Mouse (Mus musculus): Measurements from ENCODE around the gene Ctnnd2. TPM values are rescaled to one million over a fixed set of nuclear protein-coding genes. Genes with fewer than 3 reads are reported as not detected.

The Ctnnd2 gene
- polyA plus RNA-seq, 1 experiment from 2014 or later, result 42.4 TPM

DNA sequence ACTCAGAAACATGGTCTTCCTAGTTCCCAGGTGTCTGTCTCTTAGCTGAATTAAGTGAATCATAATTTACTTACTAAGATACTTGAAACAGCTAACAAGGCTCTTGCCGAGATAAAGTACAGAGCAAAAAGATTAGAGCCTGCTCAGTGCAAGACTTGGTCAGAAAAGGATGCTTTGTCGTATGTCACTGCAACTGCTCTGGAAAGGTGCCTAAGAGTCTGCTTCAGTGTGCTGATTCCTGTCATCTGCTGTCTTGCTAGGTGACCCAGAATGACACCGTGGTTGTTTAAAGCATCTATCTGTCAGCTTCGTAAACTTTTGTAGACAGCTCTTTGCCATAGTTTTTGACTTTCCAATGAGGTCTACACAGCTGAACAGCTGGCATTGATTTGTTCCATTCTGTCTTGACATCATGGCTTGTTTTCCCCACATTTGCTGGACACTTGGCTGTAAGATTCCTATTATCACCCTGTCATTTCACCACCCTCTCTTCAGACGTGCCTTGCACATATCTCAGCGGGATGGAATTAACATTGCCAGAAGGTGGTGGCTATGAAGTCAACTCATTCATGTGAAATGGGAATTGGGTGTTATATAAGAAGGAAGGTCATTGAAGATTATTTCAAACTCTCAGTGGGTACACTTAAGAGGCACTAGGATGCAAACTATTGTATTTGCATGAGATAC, 299.0 kb downstream of the Ctnnd2 start:
- H3K9me3 ChIP-seq (replicated peaks), result no peaks in the 10 kb centered on the region
- ATAC-seq (ENCODE audit: low FRiP score), result no peak
- H3K4me1 ChIP-seq, result no peaks in the 10 kb centered on the region
- H3K27ac ChIP-seq, result no peak overlapping the region
- no peak overlapping the region for H3K4me2 ChIP-seq (replicated peaks)
- H3K9ac ChIP-seq, result no peak overlapping the region
- no peaks in the 10 kb centered on the region for H3K27me3 ChIP-seq
- H3K36me3 ChIP-seq, result no peaks in the 10 kb centered on the region
- WGBS, result 56% methylated on average over 6 of the region's 6 CpGs
- H3K4me3 ChIP-seq, result no peak overlapping the region

GRCm38 (mm10) chr15:30480676-30481075, 308.3 kb downstream of the Ctnnd2 start:
- 82% methylated on average over 15 of the region's 15 CpGs for WGBS
- no peak for ATAC-seq (ENCODE audit: low FRiP score)
- Histone ChIP-seq H3K27me3 (no peaks in the 10 kb centered on the region), H3K9me3 (replicated peaks) (no peaks in the 10 kb centered on the region), H3K4me3 (no peak overlapping the region), H3K4me2 (replicated peaks) (no peak overlapping the region), H3K36me3 (no peaks in the 10 kb centered on the region), H3K4me1 (no peaks in the 10 kb centered on the region), H3K9ac (no peak overlapping the region), H3K27ac (no peak overlapping the region)

GRCm38 (mm10) chr15:30506476-30506875, 334.1 kb downstream of the Ctnnd2 start:
- Histone ChIP-seq H3K27ac (no peak overlapping the region), H3K4me3 (no peak overlapping the region), H3K36me3 (no peaks in the 10 kb centered on the region), H3K27me3 (no peaks in the 10 kb centered on the region), H3K9me3 (replicated peaks) (no peaks in the 10 kb centered on the region), H3K4me1 (0 out of 2 replicates have a peak, but pooled peaks cover 3% of the 10 kb centered on the region), H3K4me2 (replicated peaks) (no peak overlapping the region), H3K9ac (no peak overlapping the region)
- WGBS, result 55% methylated on average over 5 of the region's 5 CpGs
- ATAC-seq (ENCODE audit: low FRiP score), result no peak

GRCm38 (mm10) chr15:30512467-30512866, 340.1 kb downstream of the Ctnnd2 start:
- Histone ChIP-seq H3K36me3 (no peaks in the 10 kb centered on the region), H3K9me3 (replicated peaks) (no peaks in the 10 kb centered on the region), H3K9ac (no peak overlapping the region), H3K27me3 (no peaks in the 10 kb centered on the region), H3K4me3 (no peak overlapping the region), H3K4me2 (replicated peaks) (no peak overlapping the region), H3K4me1 (peaks cover 21% of the 10 kb centered on the region), H3K27ac (peak overlapping the region; percentile 23; the same call in 1 of the 2 replicates)
- no peak for ATAC-seq (ENCODE audit: low FRiP score)
- 64% methylated on average over 3 of the region's 3 CpGs for WGBS

DNA sequence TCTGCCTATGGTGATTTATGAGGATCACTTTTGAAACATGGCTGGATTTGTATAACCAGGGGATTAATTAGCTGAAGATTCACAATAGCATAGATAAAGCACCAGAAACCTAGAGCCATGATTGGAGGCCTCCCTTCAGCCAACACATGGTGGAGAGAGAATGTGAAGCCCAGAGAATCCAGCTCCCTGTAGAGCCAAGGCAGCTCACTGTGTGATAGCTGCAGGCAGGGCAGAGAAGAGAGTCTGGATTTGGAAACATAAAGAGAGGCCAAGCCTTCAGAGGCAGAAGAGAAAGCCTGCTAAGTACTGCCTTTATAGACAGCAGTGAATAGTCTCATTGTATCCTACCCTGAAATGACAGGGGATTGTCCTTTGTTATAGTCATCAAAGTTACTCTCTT, 340.7 kb downstream of the Ctnnd2 start:
- no peak overlapping the region for H3K4me3 ChIP-seq
- H3K27me3 ChIP-seq, result no peaks in the 10 kb centered on the region
- no peaks in the 10 kb centered on the region for H3K9me3 ChIP-seq (replicated peaks)
- H3K36me3 ChIP-seq, result no peaks in the 10 kb centered on the region
- H3K4me2 ChIP-seq (replicated peaks), result no peak overlapping the region
- ATAC-seq (ENCODE audit: low FRiP score), result peak; percentile 34; the same call in 1 of the 2 replicates
- peak overlapping the region; percentile 23; the same call in 1 of the 2 replicates for H3K27ac ChIP-seq
- peaks cover 21% of the 10 kb centered on the region for H3K4me1 ChIP-seq
- no peak overlapping the region for H3K9ac ChIP-seq

DNA sequence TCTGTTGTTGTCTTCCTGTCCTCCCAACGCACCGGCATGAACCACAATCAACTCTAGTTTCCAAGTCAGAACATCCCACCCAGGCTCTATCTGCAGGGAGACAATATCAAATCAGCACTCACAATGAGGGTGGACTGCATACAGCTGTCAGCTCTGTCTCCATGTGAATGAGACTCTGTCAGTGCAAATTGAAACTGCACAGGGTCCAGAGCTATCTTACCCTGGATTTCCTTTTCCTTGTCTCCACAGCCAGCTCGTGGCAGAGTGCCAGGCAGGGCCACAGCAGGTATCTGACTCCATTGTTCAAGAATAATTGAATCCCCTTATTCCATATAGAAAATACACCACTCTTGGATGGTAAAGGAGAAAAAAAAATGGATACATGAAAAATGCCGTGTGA, 343.0 kb downstream of the Ctnnd2 start:
- 52% methylated on average over 4 of the region's 4 CpGs for WGBS
- Histone ChIP-seq H3K9ac (no peak overlapping the region), H3K36me3 (no peaks in the 10 kb centered on the region), H3K9me3 (replicated peaks) (no peaks in the 10 kb centered on the region), H3K4me1 (peaks cover 18% of the 10 kb centered on the region), H3K27ac (no peak overlapping the region), H3K4me3 (no peak overlapping the region), H3K4me2 (replicated peaks) (no peak overlapping the region), H3K27me3 (no peaks in the 10 kb centered on the region)
- 0 out of 2 replicates have a peak, but pooled peaks have one; percentile 36 for ATAC-seq (ENCODE audit: low FRiP score)

- Histone ChIP-seq H3K4me2 (replicated peaks) (no peak overlapping the region), H3K27me3 (no peaks in the 10 kb centered on the region), H3K9ac (no peak overlapping the region), H3K9me3 (replicated peaks) (no peaks in the 10 kb centered on the region), H3K36me3 (no peaks in the 10 kb centered on the region), H3K4me1 (no peaks in the 10 kb centered on the region), H3K27ac (no peak overlapping the region), H3K4me3 (no peak overlapping the region)
- no peak for ATAC-seq (ENCODE audit: low FRiP score)
- 83% methylated on average over 5 of the region's 5 CpGs for WGBS
Observed at GRCm38 (mm10) chr15:30541459-30541858, 369.1 kb downstream of the Ctnnd2 start.

- H3K4me1 ChIP-seq, result no peaks in the 10 kb centered on the region
- H3K36me3 ChIP-seq, result no peaks in the 10 kb centered on the region
- H3K4me3 ChIP-seq, result no peak overlapping the region
- WGBS, result 89% methylated on average over 4 of the region's 4 CpGs
- no peaks in the 10 kb centered on the region for H3K9me3 ChIP-seq (replicated peaks)
- no peaks in the 10 kb centered on the region for H3K27me3 ChIP-seq
- ATAC-seq (ENCODE audit: low FRiP score), result no peak
- H3K27ac ChIP-seq, result no peak overlapping the region
- no peak overlapping the region for H3K4me2 ChIP-seq (replicated peaks)
- no peak overlapping the region for H3K9ac ChIP-seq
Observed at GRCm38 (mm10) chr15:30548263-30548662, 375.9 kb downstream of the Ctnnd2 start.

DNA sequence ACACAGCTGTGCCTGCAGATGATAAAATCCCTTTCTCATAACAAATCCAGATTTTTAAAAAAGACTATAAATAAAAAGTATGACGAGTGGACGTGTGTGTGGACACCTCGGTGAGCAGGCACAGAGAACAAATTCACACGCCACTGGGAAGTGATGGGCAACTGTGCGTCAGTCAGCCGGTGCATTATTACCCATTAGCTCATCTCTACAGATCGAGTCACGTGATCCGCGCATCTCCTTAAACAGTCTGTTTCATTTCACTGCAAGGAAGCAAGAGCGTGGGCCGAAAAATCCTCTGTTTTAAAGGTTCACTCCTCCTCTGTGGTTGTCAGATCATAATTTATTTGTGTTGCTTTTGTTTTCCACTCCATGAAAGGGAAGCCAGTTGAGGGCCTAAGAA, 378.6 kb downstream of the Ctnnd2 start:
- Histone ChIP-seq H3K27me3 (no peaks in the 10 kb centered on the region), H3K36me3 (no peaks in the 10 kb centered on the region), H3K4me3 (no peak overlapping the region), H3K4me1 (no peaks in the 10 kb centered on the region), H3K27ac (no peak overlapping the region), H3K9me3 (replicated peaks) (no peaks in the 10 kb centered on the region), H3K9ac (no peak overlapping the region), H3K4me2 (replicated peaks) (no peak overlapping the region)
- WGBS, result 90% methylated on average over 12 of the region's 12 CpGs
- no peak for ATAC-seq (ENCODE audit: low FRiP score)

GRCm38 (mm10) chr15:30553910-30554406, 381.6 kb downstream of the Ctnnd2 start:
- H3K27ac ChIP-seq, result no peak overlapping the region
- H3K9me3 ChIP-seq (replicated peaks), result no peaks in the 10 kb centered on the region
- ATAC-seq (ENCODE audit: low FRiP score), result no peak
- no peaks in the 10 kb centered on the region for H3K36me3 ChIP-seq
- H3K27me3 ChIP-seq, result no peaks in the 10 kb centered on the region
- no peak overlapping the region for H3K9ac ChIP-seq
- no peaks in the 10 kb centered on the region for H3K4me1 ChIP-seq
- H3K4me3 ChIP-seq, result no peak overlapping the region
- 93% methylated on average over 2 of the region's 2 CpGs for WGBS
- H3K4me2 ChIP-seq (replicated peaks), result no peak overlapping the region

DNA sequence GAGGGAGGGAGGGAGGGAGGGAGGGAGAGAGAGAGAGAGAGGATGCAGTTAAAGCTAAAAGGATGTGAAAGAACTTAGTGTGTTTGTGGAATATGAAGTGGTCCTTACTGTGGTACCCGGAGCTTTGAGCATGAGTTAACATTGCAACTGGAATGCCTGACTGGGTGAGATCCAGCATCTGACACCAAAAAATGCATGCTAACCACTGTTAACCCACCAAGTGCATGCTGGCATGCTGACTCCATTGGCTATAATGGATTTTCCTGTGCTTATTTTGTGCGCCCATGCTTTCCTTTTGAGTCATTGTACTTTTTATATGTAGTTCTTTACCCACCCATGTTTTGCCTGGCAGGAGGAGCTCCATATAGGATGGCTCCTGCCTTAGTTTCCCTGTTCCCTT, 383.4 kb downstream of the Ctnnd2 start:
- no peak overlapping the region for H3K4me2 ChIP-seq (replicated peaks)
- no peaks in the 10 kb centered on the region for H3K4me1 ChIP-seq
- no peaks in the 10 kb centered on the region for H3K36me3 ChIP-seq
- no peak overlapping the region for H3K27ac ChIP-seq
- H3K4me3 ChIP-seq, result no peak overlapping the region
- WGBS, result 94% methylated on average over 2 of the region's 2 CpGs
- ATAC-seq (ENCODE audit: low FRiP score), result no peak
- H3K27me3 ChIP-seq, result no peaks in the 10 kb centered on the region
- no peak overlapping the region for H3K9ac ChIP-seq
- H3K9me3 ChIP-seq (replicated peaks), result no peaks in the 10 kb centered on the region

DNA sequence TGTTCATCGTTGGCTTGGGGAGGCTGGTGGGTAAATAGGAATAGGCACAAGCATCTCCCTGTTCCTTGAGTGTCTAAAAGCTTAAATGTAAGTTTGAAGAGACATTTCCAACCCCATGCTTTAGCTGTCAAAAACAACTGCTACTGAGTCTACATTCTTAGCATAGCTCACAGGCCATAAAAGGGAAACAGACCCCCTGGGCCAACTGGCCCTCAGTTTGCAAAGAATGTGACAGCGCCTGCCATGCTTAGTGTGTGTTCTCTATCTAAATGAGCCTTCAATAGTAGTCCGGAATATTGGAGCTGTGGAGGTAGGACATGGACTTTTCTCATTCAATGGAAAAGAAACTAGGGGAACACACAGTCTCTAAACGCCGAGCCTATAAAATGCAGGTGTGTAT, 390.0 kb downstream of the Ctnnd2 start:
- Histone ChIP-seq H3K9ac (no peak overlapping the region), H3K4me2 (replicated peaks) (no peak overlapping the region), H3K36me3 (no peaks in the 10 kb centered on the region), H3K4me1 (no peaks in the 10 kb centered on the region), H3K27me3 (no peaks in the 10 kb centered on the region), H3K4me3 (no peak overlapping the region), H3K9me3 (replicated peaks) (no peaks in the 10 kb centered on the region), H3K27ac (no peak overlapping the region)
- WGBS, result 82% methylated on average over 5 of the region's 5 CpGs
- no peak for ATAC-seq (ENCODE audit: low FRiP score)

GRCm38 (mm10) chr15:30564594-30564993, 392.2 kb downstream of the Ctnnd2 start:
- ATAC-seq (ENCODE audit: low FRiP score), result no peak
- no peak overlapping the region for H3K4me3 ChIP-seq

More at GRCm38 (mm10) chr15:30564594-30564993, 392.2 kb downstream of the Ctnnd2 start:
- no peaks in the 10 kb centered on the region for H3K36me3 ChIP-seq
- H3K9ac ChIP-seq, result no peak overlapping the region
- 88% methylated on average over 2 of the region's 2 CpGs for WGBS
- H3K9me3 ChIP-seq (replicated peaks), result no peaks in the 10 kb centered on the region
- H3K4me2 ChIP-seq (replicated peaks), result no peak overlapping the region
- no peaks in the 10 kb centered on the region for H3K4me1 ChIP-seq
- H3K27me3 ChIP-seq, result no peaks in the 10 kb centered on the region
- no peak overlapping the region for H3K27ac ChIP-seq

Measured in hindbrain, embryonic 12.5 days (tissue).